Comparison of ENCODE assay signal across 9 mouse cellular contexts in genomic region chr1:136524917-136525316, GRCm38 (mm10). TPM values are rescaled to one million over a fixed set of nuclear protein-coding genes. Genes with fewer than 3 reads are reported as not detected.
A peak's percentile ranks its signal among the peaks of the same experiment; 100 is the strongest.
DNase-seq lines count a peak whose midpoint lies in the region; ATAC-seq and TF ChIP-seq lines count a peak whose summit lies in the region.
"Had no signal": no experiment of that assay in that cellular context is flagged by ENCODE, and none has a peak within 500 bp of the region (broad histone marks: within the 10 kb centered on the region; RNA-seq: fewer than 3 reads in every experiment).

No protein-coding gene starts in this region.

- H3K4me1 ChIP-seq in hindbrain, embryonic 14.5 days (replicated peaks; ENCODE audit: control insufficient read depth, insufficient read depth, low read length), result 0 out of 2 replicates have a peak, but pooled peaks cover 3% of the 10 kb centered on the region
- H3K4me1 ChIP-seq in hindbrain, embryonic 12.5 days, result no peaks in the 10 kb centered on the region
- no peaks in the 10 kb centered on the region for H3K4me1 ChIP-seq in heart, postnatal 0 days (ENCODE audit: control insufficient read depth, insufficient read depth)
- no peaks in the 10 kb centered on the region for H3K4me1 ChIP-seq in midbrain, embryonic 14.5 days (ENCODE audit: control insufficient read depth, insufficient read depth, low read length)
- H3K4me1 ChIP-seq in stomach, embryonic 14.5 days (ENCODE audit: control insufficient read depth, insufficient read depth, low read length), result no peaks in the 10 kb centered on the region

- no peak overlapping the region for H3K4me3 ChIP-seq in hindbrain, embryonic 14.5 days (replicated peaks; ENCODE audit: low read length)
- no peak overlapping the region for H3K4me3 ChIP-seq in hindbrain, embryonic 12.5 days
- H3K4me3 ChIP-seq in heart, postnatal 0 days (ENCODE audit: low read depth, low read length), result no peak overlapping the region
- H3K4me3 ChIP-seq in midbrain, embryonic 14.5 days (replicated peaks; ENCODE audit: low read depth, low read length), result no peak overlapping the region
- no peak overlapping the region for H3K4me3 ChIP-seq in stomach, embryonic 14.5 days (ENCODE audit: low read depth, low read length)
- H3K4me3 ChIP-seq: embryonic facial prominence, embryonic 13.5 days had no signal

- no peak for TF ChIP-seq EP300 in heart, postnatal 0 days (IDR thresholded peaks at IDR 0.05; ENCODE audit: low read depth)

- peak; percentile 69 for DNase-seq in hindbrain, embryonic 14.5 days (ENCODE audit: low spot score)
- peak; percentile 39 for DNase-seq in heart, postnatal 0 days (ENCODE audit: low spot score)
- peak; percentile 53 to 69 for DNase-seq in left cerebral cortex, postnatal 14 days (ENCODE audit: low spot score in 2 of 2)
- peak; percentile 81 for DNase-seq in midbrain, embryonic 14.5 days

- H3K36me3 ChIP-seq in hindbrain, embryonic 14.5 days (replicated peaks; ENCODE audit: control insufficient read depth, insufficient read depth), result no peaks in the 10 kb centered on the region
- H3K36me3 ChIP-seq in hindbrain, embryonic 12.5 days, result peaks cover 18% of the 10 kb centered on the region; the same call in 1 of the 2 replicates
- peaks cover 25% of the 10 kb centered on the region for H3K36me3 ChIP-seq in heart, postnatal 0 days (replicated peaks; ENCODE audit: control insufficient read depth, insufficient read depth, low read length)
- 0 out of 2 replicates have a peak, but pooled peaks cover 4% of the 10 kb centered on the region for H3K36me3 ChIP-seq in midbrain, embryonic 14.5 days (ENCODE audit: control insufficient read depth, insufficient read depth, low read length)
- peaks cover 9% of the 10 kb centered on the region for H3K36me3 ChIP-seq in stomach, embryonic 14.5 days (ENCODE audit: control insufficient read depth, insufficient read depth, low read length)

- H3K9me3 ChIP-seq in hindbrain, embryonic 14.5 days (ENCODE audit: control insufficient read depth, low read length), result no peaks in the 10 kb centered on the region
- no peaks in the 10 kb centered on the region for H3K9me3 ChIP-seq in hindbrain, embryonic 12.5 days (replicated peaks)
- no peaks in the 10 kb centered on the region for H3K9me3 ChIP-seq in heart, postnatal 0 days (replicated peaks; ENCODE audit: control insufficient read depth, low read length)
- H3K9me3 ChIP-seq in midbrain, embryonic 14.5 days (ENCODE audit: control insufficient read depth, low read length), result no peaks in the 10 kb centered on the region
- H3K9me3 ChIP-seq in stomach, embryonic 14.5 days (ENCODE audit: control insufficient read depth, low read depth, low read length), result no peaks in the 10 kb centered on the region
- H3K9me3 ChIP-seq: embryonic facial prominence, embryonic 13.5 days had no signal

- no peaks in the 10 kb centered on the region for H3K27me3 ChIP-seq in hindbrain, embryonic 14.5 days (ENCODE audit: control insufficient read depth, insufficient read depth, low read length)
- H3K27me3 ChIP-seq in hindbrain, embryonic 12.5 days, result no peaks in the 10 kb centered on the region
- no peaks in the 10 kb centered on the region for H3K27me3 ChIP-seq in heart, postnatal 0 days (ENCODE audit: control insufficient read depth, insufficient read depth, low read length)
- no peaks in the 10 kb centered on the region for H3K27me3 ChIP-seq in midbrain, embryonic 14.5 days (ENCODE audit: control insufficient read depth, insufficient read depth, low read length)
- H3K27me3 ChIP-seq in stomach, embryonic 14.5 days (ENCODE audit: control insufficient read depth, insufficient read depth, low read length), result no peaks in the 10 kb centered on the region
- H3K27me3 ChIP-seq: embryonic facial prominence, embryonic 13.5 days had no signal

- WGBS in hindbrain, embryonic 14.5 days, result 35% methylated on average over 2 of the region's 2 CpGs
- WGBS in hindbrain, embryonic 12.5 days, result 51% methylated on average over 2 of the region's 2 CpGs
- 29% methylated on average over 2 of the region's 2 CpGs for WGBS in heart, postnatal 0 days
- WGBS in midbrain, embryonic 14.5 days, result 30% methylated on average over 2 of the region's 2 CpGs
- WGBS in stomach, embryonic 14.5 days, result 32% methylated on average over 2 of the region's 2 CpGs

- no peak overlapping the region for H3K4me2 ChIP-seq in hindbrain, embryonic 14.5 days (replicated peaks)
- H3K4me2 ChIP-seq in hindbrain, embryonic 12.5 days (replicated peaks), result no peak overlapping the region
- no peak overlapping the region for H3K4me2 ChIP-seq in heart, postnatal 0 days (ENCODE audit: low read depth, low read length)
- no peak overlapping the region for H3K4me2 ChIP-seq in midbrain, embryonic 14.5 days (ENCODE audit: low read length)
- H3K4me2 ChIP-seq in stomach, embryonic 14.5 days (replicated peaks; ENCODE audit: low read depth, low read length), result no peak overlapping the region
- H3K4me2 ChIP-seq: embryonic facial prominence, embryonic 13.5 days had no signal

- peak; percentile 88 for TF ChIP-seq CTCF in heart, postnatal 0 days (IDR thresholded peaks at IDR 0.05; ENCODE audit: low read depth)

- no peak for ATAC-seq in hindbrain, embryonic 14.5 days (ENCODE audit: low FRiP score)
- ATAC-seq in hindbrain, embryonic 12.5 days (ENCODE audit: low FRiP score), result no peak
- ATAC-seq in activated CD4-positive, CD25-positive, alpha-beta regulatory T cell, adult 4 months, result peak; percentile 46
- ATAC-seq in common myeloid progenitor, adult 5-6 weeks (replicated peaks; ENCODE audit: low read depth, poor library complexity, severe bottlenecking), result peak; percentile 94
- no peak for ATAC-seq in heart, postnatal 0 days (ENCODE audit: insufficient read depth, low read depth)
- ATAC-seq in midbrain, embryonic 14.5 days (ENCODE audit: low FRiP score, low TSS enrichment), result no peak
- no peak for ATAC-seq in stomach, embryonic 14.5 days (ENCODE audit: insufficient number of reproducible peaks, insufficient read depth, low FRiP score, low read depth)

- no peak overlapping the region for H3K27ac ChIP-seq in hindbrain, embryonic 14.5 days
- H3K27ac ChIP-seq in hindbrain, embryonic 12.5 days, result no peak overlapping the region
- H3K27ac ChIP-seq in heart, postnatal 0 days (ENCODE audit: low read depth), result no peak overlapping the region
- no peak overlapping the region for H3K27ac ChIP-seq in midbrain, embryonic 14.5 days (replicated peaks; ENCODE audit: low read depth, low read length)
- H3K27ac ChIP-seq in stomach, embryonic 14.5 days (ENCODE audit: low read length), result peak overlapping the region; percentile 21; the same call in 1 of the 2 replicates
- H3K27ac ChIP-seq: embryonic facial prominence, embryonic 13.5 days had no signal

- intact Hi-C loops in left cerebral cortex, postnatal 14 days (cut with DNase I), result loop anchor here (5.0 to 10.0 kb wide), 3 partner anchors 240 to 478 kb away; no protein-coding TSS in a partner anchor

- H3K9ac ChIP-seq in hindbrain, embryonic 14.5 days, result no peak overlapping the region
- H3K9ac ChIP-seq in hindbrain, embryonic 12.5 days, result no peak overlapping the region
- no peak overlapping the region for H3K9ac ChIP-seq in heart, postnatal 0 days (replicated peaks; ENCODE audit: low read depth, low read length)
- no peak overlapping the region for H3K9ac ChIP-seq in midbrain, embryonic 14.5 days (replicated peaks; ENCODE audit: low read length)
- no peak overlapping the region for H3K9ac ChIP-seq in stomach, embryonic 14.5 days (replicated peaks; ENCODE audit: low read depth, low read length)
- H3K9ac ChIP-seq: embryonic facial prominence, embryonic 13.5 days had no signal

RNA-seq across cellular contexts. Expression of gene Kif14, which starts 58.8 kb away (rescaled TPM):
- 1.3 and 1.6 TPM in 2 replicates for polyA plus RNA-seq in hindbrain, embryonic 14.5 days (2014; fragmentation: Nextera tagmentation; extraction: Ambion mirVana)
- 5.3 and 6.4 TPM in 2 replicates for polyA plus RNA-seq in hindbrain, embryonic 12.5 days (2016; fragmentation: Nextera tagmentation; extraction: Ambion mirVana)
- 1 to 10 TPM; 1.6 to 3.8 TPM for polyA plus RNA-seq in activated CD4-positive, CD25-positive, alpha-beta regulatory T cell, adult 4 months (2017; shearing (Covaris generic))
- 24.7 and 25.5 TPM in 2 replicates for total RNA-seq in common myeloid progenitor, adult 5-6 weeks (2017)
- 1.8 and 4.8 TPM in 2 replicates for total RNA-seq in heart, postnatal 0 days (2014; rRNA removed; ENCODE audit: low replicate concordance)
- polyA plus RNA-seq in heart, postnatal 0 days (2015; fragmentation: Nextera tagmentation; extraction: Ambion mirVana), result 0.79 and 0.86 TPM in 2 replicates
- under 1 TPM; 0.46 to 0.59 TPM for total RNA-seq in left cerebral cortex, postnatal 14 days (2021)
- polyA plus RNA-seq in midbrain, embryonic 14.5 days (2014; fragmentation: Nextera tagmentation; extraction: Ambion mirVana), result 0.84 and 2.0 TPM in 2 replicates
- 11.6 and 13.9 TPM in 2 replicates for polyA plus RNA-seq in stomach, embryonic 14.5 days (2014; fragmentation: Nextera tagmentation; extraction: Ambion mirVana)

Comparison
In these comparisons a context has a peak if more than half of its experiments do, and no peak if none do; other contexts are left out.
1. ATAC-seq: peak in activated CD4-positive, CD25-positive, alpha-beta regulatory T cell, adult 4 months (single experiment) and common myeloid progenitor, adult 5-6 weeks (single experiment); none in hindbrain, embryonic 14.5 days (single experiment), hindbrain, embryonic 12.5 days (single experiment), heart, postnatal 0 days (single experiment), midbrain, embryonic 14.5 days (single experiment) and stomach, embryonic 14.5 days (single experiment).
2. Peak in every context shown above with its lines, with median percentiles within 50 percentile points of each other: DNase-seq.